Mouse (Mus musculus): ENCODE measurements around the gene Olfr59.

Gene Olfr59

DNA sequence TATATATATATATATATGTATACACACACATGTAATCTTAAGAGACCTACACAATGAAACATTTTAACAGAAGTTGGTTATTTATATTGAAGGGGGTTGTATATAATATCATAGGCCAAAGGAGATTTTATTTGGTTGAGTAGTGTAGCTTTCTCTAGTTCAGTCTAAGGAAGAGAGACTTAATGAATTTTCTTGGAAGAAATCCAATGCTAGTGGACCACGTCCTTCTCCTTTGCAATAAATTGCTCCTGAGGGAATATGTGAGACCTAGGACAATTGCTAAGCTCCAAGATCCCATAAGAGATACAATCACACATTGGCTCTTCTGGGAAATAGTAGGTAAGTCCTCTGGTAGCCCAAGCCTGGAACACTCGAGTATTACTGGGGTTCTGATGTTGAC lies at the start of gene Olfr59:
Olfr59 (plus strand) TSS at position 301 of the 400 bp plus-strand sequence.
- no peak for DNase-seq (ENCODE audit: low read depth)

DNA sequence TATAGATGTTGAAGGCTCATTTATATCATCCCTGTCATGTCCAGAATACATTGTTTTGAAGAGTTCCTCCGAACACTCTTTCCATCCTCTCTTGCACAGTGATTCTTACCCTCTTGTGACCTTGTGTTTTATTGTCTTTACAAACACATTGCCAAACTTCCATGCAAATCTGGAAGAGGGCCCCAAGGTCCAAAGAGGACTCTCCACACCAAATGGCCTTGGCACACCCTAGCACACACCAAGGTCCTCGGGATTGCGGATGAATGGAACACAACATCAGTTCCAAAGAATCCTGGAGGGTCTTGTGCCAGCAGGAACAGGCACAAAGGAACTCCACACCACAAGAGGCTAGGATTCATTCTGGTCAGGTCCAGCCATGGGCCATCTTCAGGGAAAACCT lies 42.3 kb upstream of the Olfr59 start:
- no peak for DNase-seq (ENCODE audit: low read depth)

DNA sequence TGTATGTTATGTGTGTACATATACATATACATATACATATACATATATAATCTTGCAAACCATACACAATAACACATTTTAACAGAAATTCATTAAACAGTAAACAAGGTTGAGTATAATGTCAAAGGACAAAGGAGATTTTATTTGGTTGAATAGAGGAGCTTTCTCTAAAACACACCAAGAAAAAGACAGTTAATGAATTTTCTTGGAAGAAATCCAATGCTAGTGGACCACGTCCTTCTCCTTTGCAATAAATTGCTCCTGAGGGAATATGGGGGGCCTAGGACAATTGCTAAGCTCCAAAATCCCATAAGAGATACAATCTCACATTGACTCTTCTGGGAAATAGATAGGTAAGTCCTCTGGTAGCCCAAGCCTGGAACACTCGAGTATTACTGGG lies 24.0 kb upstream of the Olfr59 start, which contains the start of gene Olfr406:
Olfr406 (plus strand) TSS at position 301 of the 400 bp plus-strand sequence.
- DNase-seq (ENCODE audit: low read depth): no peak

DNA sequence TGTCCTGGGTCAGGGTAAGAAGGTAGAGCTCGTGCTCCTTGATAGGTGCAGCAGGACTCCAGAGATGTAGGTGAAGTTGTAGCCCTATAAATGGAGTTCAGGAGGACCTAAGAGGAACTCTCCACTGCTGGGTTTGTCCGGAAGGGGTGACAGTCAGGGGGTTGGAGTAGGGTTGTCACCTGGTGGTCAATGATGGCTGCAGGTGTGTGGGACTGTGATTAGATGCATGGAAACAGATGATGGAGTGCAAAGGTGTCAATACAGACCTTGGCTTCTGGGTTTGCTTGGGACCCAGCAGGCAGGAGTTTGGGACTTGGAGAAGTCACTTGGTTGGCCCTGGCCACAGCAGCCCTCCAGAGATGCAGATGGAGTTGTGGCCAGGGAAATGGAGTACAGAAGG lies 3.7 kb downstream of the Olfr59 start:
- no peak for DNase-seq (ENCODE audit: low read depth)

DNA sequence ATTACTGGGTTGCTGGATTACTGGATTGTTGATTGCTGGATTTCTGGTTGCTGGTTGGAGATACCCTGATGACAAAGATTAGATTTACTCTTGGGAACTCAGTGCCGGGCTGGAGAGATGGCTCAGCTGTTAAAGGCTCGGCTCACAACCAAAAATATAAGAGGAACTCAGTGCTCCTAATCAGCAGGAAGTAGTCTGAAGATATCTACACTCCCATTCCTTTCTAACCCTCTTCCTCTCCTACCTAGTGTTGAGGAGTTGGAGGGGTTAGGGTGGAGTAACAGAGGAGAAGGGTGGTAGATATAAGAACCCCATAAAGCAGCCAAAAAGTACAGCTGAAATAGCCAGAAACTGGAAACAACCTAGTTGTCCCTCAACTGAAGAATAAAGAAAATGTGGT lies 42.5 kb downstream of the Olfr59 start:
- no peak for DNase-seq (ENCODE audit: low read depth)

DNA sequence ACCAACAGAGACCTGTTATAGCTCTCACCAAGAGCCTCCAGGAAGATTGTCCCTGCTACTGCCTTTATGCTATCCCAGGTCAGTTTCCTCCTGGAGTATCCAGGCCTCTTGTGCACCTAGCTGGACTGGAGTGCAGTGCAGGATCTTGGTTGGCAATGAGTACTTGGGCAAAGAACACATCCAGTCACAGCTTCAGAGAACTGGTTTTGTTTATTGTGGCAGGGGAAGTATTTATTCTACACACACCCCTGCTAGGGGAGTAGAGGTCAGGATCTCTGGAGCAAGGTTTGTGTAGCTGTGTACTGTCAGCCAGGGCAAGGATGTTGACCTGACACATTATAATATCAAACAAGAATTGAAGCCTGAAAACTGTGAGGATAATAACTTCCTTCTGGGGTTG lies 45.2 kb downstream of the Olfr59 start:
- DNase-seq (ENCODE audit: low read depth): no peak

DNA sequence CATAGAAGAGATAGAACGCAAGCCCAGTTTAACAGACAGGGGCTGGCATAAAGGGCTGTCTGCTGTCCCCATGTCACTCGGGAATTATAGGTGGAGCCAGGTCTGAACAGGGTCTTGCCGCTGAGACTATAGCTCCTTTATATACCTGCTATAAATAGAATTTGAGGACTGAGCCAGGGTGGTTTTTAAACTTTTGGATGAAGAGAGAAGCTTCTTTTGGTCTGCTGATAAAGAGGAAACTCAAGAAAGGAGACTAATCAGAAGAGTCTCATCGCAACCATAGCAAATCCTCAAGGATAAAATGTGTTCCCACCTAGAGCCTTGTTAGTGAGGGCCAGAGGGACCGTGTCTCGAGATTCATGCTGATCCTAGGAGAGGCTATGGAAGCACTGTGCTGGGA lies 54.4 kb downstream of the Olfr59 start, which contains the start of gene Olfr410:
Olfr410 (minus strand) TSS at position 101 of the 400 bp plus-strand sequence.
- no peak for DNase-seq (ENCODE audit: low read depth)

Measured in c-Kit-positive CD71-negative TER-119-negative erythroid progenitor cells, embryonic 14.5 days (primary cell).